Mouse (Mus musculus): ENCODE results near the gene Gm13030. TPM values are rescaled to one million over a fixed set of nuclear protein-coding genes. Genes with fewer than 3 reads are reported as not detected.
"Not testable (repeated sequence)": the region's sequence is repeated elsewhere in the genome, so short reads cannot be mapped to it uniquely, and the experiment has no call there.

Gene Gm13030
- total RNA-seq, 2 experiments from 2014 or later: not detected

GRCm38 (mm10) chr4:138865991-138866390 is 7.8 kb downstream of the Gm13030 start:
- DNase-seq: no peak

- DNase-seq: no peak
Observed at GRCm38 (mm10) chr4:138865092-138865491, 8.7 kb downstream of the Gm13030 start.

GRCm38 (mm10) chr4:138863344-138863998 is 10.3 kb downstream of the Gm13030 start, which contains the start of gene Pla2g5:
Gene Pla2g5, minus strand, starts transcription at chr4:138863482.
- no peak for DNase-seq

GRCm38 (mm10) chr4:138859728-138860127 is 14.0 kb downstream of the Gm13030 start:
- peak; percentile 77 to 84 for DNase-seq

GRCm38 (mm10) chr4:138859245-138859644 is 14.5 kb downstream of the Gm13030 start:
- DNase-seq: no peak

GRCm38 (mm10) chr4:138858446-138858845 is 15.3 kb downstream of the Gm13030 start:
- no peak for DNase-seq

GRCm38 (mm10) chr4:138857576-138857975 is 16.2 kb downstream of the Gm13030 start:
- DNase-seq: no peak

GRCm38 (mm10) chr4:138856491-138856890 is 17.3 kb downstream of the Gm13030 start:
- peak; percentile 63 to 70 for DNase-seq

GRCm38 (mm10) chr4:138855092-138855632 is 18.6 kb downstream of the Gm13030 start:
- no peak for DNase-seq

- DNase-seq: no peak
Observed at GRCm38 (mm10) chr4:138852961-138853360, 20.8 kb downstream of the Gm13030 start.

- DNase-seq: peak; percentile 75 to 82
Observed at GRCm38 (mm10) chr4:138851463-138851862, 22.3 kb downstream of the Gm13030 start.

GRCm38 (mm10) chr4:138841386-138841785 is 32.4 kb downstream of the Gm13030 start:
- DNase-seq: no peak

- no peak for DNase-seq
Observed at GRCm38 (mm10) chr4:138840726-138841125, 33.0 kb downstream of the Gm13030 start.

GRCm38 (mm10) chr4:138839806-138840205 is 34.0 kb downstream of the Gm13030 start:
- no peak for DNase-seq

GRCm38 (mm10) chr4:138827147-138827546 is 46.6 kb downstream of the Gm13030 start:
- DNase-seq: no peak

GRCm38 (mm10) chr4:138825751-138826567 is 47.8 kb downstream of the Gm13030 start:
- DNase-seq: no peak

GRCm38 (mm10) chr4:138824660-138825059 is 49.1 kb downstream of the Gm13030 start:
- no peak for DNase-seq

GRCm38 (mm10) chr4:138824161-138824560 is 49.6 kb downstream of the Gm13030 start:
- DNase-seq: not testable (repeated sequence)

- no peak for DNase-seq
Observed at GRCm38 (mm10) chr4:138821036-138821435, 52.7 kb downstream of the Gm13030 start.
